Mouse (Mus musculus) kidney, postnatal 14 days (tissue): ENCODE data around the gene Tmem163.

ENCODE experiments used
- DNase-seq: peaks from one replicate; pipeline ENCODE4 v3.0.0; 2022; ENCODE audit warnings: mixed read lengths

Tmem163 gene

DNA sequence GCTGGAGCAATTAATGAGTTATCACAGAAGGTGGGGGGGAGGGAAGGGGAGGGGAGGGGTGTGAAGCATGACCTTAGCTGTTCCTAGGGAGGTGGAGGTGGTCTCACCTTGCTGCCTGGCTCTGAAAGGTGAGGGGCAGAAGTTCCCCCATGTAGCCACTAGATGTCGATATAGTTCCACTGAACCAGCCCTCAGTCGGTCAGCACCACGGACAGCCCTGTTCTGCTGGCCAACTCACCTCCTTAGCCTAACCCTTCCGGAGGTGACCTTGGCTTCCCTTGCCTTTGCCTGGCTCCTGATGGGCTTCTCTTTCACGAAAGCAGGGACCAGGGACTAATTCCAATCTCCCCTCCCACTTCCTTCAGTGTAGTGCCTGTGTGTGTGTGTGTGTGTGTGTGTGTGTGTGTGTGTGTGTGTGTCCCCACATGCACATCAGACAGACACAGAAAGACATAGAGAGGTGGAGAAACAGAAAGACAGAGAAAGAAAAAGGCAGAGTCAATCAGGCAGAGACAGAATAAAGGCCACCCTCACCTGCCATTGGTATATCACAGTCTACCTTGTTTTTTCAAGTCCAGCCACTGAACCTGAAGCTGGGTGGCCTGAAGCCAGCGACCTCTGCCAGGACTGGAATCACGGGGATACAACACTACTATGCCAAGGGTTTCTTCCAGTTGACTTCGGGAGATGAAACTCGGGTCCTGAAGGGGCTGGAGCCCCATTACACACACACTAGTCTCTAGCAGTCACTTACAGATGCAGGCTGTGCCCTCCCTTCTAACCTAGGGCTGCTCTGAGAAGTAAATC lies 182.4 kb downstream of the Tmem163 start:
- peak; percentile 76 for DNase-seq

DNA sequence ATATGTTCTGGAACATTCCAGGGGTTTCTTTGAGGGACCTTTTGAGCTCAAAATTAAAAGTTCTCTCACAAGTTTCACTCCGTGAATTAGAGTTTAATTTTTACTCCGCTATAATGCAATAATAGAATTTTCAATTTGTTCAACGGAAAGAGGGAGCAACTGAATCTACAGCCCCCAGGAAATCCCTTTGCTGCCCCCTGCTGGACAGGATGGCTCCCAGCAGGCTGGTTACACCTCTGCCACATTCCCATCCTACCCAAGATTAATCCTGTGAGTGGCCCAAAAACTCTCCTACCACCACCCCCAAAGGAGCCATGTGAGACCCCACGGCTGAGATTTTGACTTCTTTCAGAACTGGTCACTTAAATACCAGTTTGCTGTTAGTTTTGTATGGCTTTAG lies 192.2 kb downstream of the Tmem163 start:
- DNase-seq = peak; percentile 20

DNA sequence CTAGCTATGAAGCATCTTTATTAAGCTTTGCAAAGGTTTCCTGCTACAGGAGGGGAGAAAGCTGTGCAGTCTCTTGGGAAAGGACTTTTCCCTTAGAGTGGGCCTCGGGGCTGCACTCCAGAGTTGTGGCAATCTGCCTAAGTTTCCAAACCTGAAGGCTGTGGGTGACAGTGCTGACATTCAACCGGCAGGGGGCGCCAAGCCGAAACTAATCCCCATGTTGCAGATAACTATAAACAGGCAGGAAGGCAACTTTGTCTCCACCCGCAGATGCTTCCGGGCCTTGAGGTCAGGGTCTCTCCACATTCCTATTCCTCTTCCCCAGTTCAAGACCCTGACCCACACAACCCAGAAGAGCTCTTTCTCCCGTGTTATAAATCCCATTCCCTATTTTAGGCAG lies 194.5 kb downstream of the Tmem163 start:
- DNase-seq = peak; percentile 48

DNA sequence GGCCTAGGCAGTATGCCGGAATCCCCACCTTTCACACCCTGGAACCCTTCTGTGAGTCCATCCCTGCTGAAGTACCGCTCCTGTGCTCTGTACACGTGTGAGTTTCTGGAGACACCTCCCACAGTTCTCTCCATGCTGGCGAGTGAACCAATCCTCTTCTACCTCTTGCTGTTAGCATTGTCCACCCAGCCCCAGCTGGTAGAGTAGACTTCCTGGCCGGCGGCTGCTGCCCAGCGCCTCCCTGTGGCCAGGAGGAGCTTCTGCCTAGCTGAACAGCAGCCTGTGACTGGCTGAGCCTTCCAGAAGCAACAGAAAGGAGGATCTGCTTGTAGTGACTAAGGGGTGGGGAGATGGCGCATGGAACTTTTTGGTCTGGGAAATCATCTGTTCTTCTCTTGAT lies 195.2 kb downstream of the Tmem163 start:
- no peak for DNase-seq

DNA sequence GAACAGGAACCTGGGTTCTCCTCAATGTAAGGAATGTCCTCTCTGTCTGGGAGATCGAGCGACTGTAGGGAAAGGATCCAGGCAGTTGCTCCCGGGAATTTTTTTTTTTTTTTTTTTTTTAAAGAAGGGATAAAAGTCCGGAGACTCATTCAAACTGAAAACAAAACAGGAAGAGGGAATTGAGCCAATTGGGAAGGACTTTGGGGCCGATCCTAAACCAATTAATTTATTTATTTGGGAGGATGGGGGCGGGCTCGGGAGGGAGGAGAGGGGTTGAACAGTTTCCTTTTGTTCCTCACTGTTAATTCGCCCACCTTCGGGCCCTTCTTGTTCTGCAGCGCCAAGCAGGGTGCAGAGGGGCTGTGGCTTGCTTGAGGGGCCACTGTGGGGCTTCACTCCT lies 196.4 kb downstream of the Tmem163 start:
- peak; percentile 22 for DNase-seq

DNA sequence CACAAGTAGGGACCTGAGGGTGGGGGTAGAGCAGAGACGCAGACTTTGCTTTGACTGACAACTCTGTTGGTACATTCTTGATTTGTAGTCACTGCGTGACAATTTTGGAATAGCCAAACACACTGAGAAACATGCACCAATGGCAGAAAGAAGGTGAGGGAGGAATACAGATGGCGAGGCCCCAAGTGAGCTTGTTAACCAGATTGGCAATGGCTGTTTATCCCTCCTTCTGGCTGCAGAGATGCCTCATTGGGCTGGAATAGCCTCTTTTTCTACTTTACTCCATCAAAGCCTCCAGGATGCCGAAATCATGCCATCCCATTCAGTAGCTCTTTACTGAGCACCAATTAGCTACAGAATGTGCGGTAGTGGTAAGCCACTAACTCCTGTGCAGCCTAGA lies 203.6 kb downstream of the Tmem163 start:
- DNase-seq = no peak

DNA sequence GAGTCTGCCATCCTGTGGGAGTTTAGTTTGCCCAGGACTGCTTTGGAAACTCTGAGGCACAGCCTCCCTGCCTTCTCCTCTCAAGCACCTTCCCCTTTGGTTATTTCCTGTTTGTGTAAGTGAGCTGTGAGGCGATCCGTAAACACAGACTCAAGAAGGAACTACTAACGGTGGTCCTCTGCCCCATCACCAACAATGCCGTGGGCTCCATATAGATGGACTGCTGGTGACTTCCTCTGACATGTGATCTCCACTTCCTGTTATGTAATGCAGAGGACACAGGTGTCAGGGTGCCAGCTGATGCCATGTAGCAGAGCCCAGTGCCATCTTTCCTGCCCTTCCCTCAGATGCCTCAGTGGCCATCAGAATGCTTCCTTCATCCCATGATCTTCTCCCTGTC lies 209.2 kb downstream of the Tmem163 start:
- DNase-seq = no peak

DNA sequence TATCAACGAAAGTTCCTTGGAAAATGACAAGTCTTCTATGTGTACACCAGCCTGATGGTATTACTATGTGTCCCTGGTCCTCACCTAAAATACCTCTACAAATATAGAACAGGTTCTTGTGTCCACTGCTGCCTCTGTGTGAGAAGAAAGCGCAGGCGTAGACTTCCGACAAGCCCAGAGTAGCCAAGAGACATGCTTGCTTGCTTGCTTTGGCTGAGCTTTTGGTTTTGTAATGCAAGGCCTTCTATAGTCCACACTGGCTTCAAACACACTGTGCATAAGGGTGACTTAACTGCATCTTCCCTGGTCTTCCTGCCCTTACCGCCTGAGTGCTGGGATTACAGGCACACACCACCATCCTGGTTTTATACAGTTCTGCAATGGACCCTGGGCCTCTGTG lies 212.1 kb downstream of the Tmem163 start:
- DNase-seq = no peak

DNA sequence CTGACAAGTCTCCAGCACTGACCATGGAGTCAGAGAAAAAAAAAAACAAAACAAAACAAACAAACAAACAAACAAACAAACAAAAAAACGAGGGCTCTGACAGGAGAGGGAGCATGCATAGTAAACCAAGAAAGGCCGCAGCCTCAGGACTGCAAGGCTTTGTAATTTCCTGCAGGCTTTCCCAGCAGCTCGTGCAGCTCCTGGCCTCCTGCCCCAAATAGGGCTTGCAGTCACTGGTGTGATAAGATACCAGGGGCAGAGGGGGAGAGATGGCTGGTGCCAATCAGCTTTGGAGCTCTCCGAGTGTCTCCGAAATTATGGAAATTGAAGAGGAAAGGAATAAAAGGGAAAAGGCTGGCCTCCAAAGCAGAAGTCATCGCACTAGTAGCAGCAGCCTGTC lies 214.1 kb downstream of the Tmem163 start:
- no peak for DNase-seq

DNA sequence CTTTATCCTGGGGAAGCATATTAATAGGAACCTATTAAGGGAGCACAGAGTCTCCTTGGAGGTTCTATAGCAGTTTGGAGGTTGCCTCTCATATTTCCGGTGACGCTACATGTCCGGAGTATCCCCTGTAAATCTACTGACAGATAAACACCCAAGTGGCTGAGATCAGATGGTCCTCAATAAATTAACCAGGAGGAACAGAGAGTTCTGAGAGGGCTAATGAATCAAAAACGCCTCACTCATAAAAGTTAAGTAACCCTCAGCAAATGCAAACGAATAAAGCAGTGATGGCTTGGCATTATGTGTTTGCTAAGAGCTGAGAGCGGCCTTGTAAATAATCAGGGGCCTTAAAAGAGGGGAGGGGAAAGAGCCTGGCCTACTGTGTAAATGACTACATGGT lies 215.3 kb downstream of the Tmem163 start:
- peak; percentile 50 for DNase-seq

DNA sequence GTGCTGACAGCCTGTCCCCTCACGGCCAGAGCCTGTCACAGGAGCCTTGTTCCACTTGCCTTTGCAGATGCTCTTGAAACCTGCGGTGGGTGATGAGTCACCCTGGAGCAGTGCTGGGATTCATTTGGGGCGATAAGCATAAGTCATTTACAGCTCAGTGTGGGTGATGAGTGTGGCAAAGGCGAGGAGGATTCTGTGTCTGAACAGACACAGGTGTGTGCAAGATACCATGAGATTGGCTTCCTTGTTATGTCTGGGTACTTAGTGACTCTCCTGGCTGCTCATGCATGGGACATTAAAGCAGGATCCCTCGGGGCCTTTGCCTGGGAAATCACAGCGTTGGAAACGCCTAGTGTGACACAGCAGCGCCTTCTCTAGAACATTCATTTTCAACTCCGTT lies 218.3 kb downstream of the Tmem163 start:
- DNase-seq = no peak

DNA sequence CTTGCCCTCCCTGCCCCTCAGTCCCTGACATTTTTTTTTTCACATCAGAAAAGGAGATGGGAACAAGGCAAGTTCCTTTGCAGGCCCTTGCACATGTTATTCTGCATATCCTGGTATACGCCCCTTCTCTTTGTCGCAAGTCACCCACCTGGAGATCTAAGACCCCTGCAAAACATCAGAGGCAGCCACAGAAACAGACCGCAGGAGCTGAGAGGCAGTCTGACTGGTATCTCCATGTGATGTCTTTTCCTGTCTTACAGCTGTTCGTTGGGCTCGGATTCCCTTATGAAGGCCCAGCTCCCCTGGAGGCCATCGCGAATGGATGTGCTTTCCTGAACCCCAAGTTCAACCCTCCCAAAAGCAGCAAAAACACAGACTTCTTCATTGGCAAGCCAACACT lies 219.8 kb downstream of the Tmem163 start:
- DNase-seq = no peak

DNA sequence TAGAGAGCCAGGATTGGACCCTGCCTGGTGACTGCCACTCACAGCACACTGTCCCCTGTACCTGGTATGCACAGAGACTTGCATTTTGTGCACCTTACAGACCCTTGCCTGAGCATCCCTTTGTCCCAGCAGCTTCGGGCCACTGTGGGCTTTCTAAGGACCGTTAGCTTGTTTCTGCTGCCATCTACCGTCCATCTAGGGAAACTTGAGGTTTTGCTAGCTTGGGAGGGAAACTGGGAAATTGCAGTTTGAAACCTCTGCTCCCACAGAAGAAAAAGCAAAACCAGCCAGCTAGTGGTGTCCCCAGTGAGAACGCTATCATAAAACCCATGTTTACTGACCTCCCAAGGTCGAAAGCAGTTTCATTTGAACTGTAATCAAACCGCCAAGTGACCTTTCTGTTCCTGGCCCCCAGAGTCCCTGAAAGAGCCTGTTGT lies 220.3 kb downstream of the Tmem163 start:
- DNase-seq = peak; percentile 82

DNA sequence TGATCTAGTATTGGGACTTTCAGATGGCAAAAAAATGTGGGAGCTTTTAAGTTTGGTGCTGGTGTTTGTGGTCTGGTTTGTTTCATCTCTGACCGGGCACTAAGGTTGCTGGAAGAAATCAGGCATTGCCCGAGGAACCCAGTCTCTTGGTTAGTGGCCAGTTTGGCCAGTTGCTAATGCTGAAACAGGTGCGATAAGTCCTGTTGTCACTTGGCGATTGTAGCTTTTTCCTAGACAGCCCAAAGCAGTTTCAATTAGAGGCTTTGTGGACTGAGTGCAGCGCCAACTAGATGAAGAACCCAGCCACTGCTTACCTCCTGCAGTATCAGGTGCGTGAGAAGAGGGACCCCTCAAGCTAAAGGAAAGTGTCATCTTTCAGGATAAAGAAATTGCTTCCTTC lies 226.0 kb downstream of the Tmem163 start:
- DNase-seq = no peak

DNA sequence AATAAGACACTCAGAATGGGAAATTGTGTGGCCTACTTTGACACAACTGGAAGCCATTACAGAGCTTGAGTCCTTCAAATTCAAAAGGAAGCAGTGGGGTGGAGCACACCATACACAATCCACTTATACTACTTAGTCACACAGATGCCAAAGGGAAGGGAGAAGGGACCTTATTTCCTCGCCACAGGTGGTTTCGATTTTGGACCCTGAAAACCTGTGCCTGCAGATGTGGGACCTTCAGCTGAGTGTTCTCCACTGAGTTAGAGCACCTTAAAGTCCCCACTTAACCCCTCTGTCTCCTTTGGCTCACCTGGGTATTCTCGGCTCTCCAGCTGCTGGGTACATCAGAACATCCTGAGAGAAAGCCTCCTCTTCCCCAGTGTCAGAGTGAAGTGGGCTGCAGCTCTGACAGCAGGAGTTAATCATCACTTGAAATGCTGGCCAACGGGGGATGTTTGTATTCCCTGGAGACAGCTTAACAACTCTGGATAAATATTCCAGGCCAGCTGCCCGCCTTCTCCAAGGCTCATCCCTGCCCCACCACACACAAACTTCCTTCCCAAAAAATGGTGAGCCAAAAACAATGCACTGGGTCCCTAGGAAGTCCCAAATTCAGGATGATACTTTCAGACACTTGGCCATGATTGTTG lies 234.4 kb downstream of the Tmem163 start:
- peak; percentile 81 for DNase-seq

DNA sequence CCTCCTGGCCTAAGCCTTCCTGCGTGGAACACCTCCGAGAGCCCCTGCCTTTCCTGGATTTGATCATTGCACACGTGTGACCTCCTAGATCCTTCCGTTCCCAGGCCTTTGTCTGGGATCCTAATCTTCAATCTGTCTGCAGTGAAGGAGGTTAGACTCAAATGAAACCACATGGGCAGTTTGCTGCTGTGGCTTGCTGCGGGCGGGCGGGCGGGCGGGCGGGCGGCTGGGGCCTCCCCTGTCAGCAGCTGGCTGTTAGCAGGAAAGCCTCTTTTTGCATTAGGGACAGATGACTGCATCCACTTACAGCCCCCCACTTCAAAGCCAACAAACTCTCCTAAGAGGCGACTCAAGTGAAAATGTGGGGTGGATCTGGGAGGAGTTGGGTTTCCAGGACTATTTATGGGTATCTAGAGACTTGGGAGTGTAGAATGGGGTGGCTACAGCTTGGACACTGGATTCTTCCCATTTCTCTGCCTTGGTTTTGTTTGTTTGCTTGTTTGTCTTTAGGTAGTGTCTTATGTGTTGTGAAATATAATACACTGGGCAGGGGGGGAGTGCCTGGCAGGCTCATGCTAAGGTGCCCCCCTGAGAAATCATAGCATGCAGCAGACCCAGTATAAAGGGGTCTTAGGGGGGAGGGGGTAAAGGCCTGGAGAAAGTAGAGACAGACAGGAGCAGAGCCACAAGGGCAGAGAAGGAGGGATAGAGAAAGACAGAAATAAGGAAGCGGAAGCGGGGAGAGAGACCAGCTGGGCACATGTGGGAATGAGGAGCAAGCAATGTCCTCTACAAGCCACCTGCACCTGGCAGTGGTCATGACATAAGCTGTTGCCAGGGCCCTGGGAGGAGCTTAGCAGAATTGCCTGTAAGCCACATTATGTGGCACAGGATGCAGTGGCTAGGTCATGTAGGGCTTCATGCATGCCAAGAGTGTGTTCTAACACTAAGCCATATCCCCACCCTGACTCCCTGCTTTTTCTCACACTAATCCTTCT lies 236.2 kb downstream of the Tmem163 start:
- DNase-seq = no peak

DNA sequence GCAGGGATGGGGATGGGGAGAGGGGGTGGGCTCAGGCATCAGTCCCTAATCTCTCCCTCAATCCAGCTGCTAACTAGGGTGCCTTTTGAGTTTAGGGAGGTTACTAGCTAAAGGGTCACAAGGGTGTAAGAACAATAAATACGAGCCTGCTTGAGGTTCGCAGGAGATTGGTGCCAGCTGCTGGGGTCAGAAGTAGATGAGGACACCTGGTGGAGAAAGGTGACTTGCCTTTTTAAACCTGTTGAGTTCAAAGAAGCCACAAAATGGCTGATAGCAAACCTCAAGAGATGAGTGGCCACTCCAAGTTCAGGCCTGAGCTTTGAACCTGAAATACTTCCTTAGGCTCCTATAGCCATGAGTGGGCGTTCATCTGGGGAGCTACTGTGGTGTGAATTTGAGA lies 237.6 kb downstream of the Tmem163 start:
- DNase-seq = no peak

DNA sequence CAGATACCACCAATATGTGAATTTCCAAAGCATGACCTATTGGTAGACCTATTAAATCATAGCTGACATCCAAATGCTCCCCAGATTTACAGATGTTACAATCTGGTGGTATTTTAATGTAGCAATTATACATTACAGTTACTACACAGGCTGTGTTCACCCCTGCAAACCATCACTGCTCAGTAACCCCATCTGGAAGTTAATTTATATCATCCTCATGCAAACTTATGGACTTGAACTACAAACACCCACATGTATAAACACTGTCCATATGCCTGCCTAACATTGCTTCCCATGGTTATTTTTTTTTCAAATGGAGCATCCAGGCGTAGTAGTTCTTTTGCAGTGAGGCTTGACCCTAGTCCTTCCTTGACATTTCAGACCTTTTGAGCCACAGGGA lies 238.3 kb downstream of the Tmem163 start:
- no peak for DNase-seq

DNA sequence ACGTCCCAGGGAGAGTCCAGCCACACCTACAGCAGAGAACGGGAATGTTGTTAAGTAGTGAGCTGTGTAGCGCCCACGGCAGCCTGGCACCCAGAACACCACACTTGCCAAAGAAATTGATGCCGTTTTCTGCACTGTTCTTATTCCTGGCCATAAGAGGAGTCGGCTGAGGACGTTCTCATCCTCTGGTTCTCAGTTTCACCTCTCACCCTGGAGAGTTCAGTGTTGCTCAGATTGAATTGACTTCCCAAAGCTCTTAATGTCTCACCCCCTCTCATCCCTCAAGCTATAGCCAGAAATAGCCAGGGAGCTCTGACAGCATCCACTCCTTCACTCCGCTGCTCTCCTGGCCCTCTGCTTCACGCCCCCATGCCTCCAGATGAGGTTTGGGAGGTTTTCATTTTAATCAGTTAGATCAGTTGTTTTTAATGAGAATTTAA lies 239.9 kb downstream of the Tmem163 start:
- no peak for DNase-seq

DNA sequence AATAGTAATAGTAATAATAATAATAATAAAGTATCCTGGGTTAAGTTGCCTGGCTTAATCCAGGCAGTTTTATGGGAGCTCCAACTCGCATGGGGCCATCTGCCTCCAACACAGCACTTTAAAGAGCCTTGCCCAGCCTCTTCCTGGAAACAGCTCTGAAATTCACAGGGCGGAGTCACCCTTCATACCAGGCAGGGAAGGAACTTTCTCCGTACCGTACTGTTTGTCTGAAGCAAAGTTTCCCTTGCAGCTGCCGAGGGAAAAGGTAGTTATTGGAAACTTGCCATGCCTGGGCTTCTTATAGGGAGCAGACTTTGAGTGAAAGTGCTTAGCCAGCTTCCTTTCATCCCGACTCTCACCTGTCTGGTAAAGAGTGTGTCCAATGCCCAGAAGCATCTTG lies 242.3 kb downstream of the Tmem163 start:
- DNase-seq = no peak
